Mouse (Mus musculus) CH12.LX (cell line): ENCODE data around the gene Siae.

Source experiments
- CHD2 ChIP-seq: IDR thresholded peaks from 2 replicates; pipeline ENCODE4 v1.6.1; 2011; ENCODE audit warnings: low read length, improper control_type of control experiment
- CTCF ChIP-seq, 2 experiments: IDR thresholded peaks in 1 of 2; conservative IDR thresholded peaks in 1 of 2; 2 replicates each; pipeline ENCODE4 v1.5.1; 2011 to 2012; ENCODE audit warnings: low read depth in 2 of 2, low read length in 2 of 2, improper control_type of control experiment in 1 of 2, inconsistent platforms in 1 of 2, mild to moderate bottlenecking in 1 of 2, moderate library complexity in 1 of 2
- E2F4 ChIP-seq: IDR thresholded peaks from 2 replicates; pipeline ENCODE4 v1.6.1; 2011; ENCODE audit warnings: low read depth, low read length, improper control_type of control experiment; ENCODE audit not compliant: insufficient replicate concordance
- HCFC1 ChIP-seq: IDR thresholded peaks from 2 replicates; pipeline ENCODE4 v1.6.1; 2012; ENCODE audit warnings: low read depth, mild to moderate bottlenecking, inconsistent platforms, low read length, improper control_type of control experiment
- KAT2A ChIP-seq: IDR thresholded peaks from 2 replicates; pipeline ENCODE4 v1.6.1; 2012; ENCODE audit warnings: low read length, improper control_type of control experiment, inconsistent platforms; ENCODE audit not compliant: insufficient replicate concordance
- POLR2A ChIP-seq: IDR thresholded peaks from 2 replicates; pipeline ENCODE4 v1.6.1; 2011; ENCODE audit warnings: low read depth, mild to moderate bottlenecking, improper control_type of control experiment, low read length
- UBTF ChIP-seq: IDR thresholded peaks from 2 replicates; pipeline ENCODE4 v1.6.1; 2012; ENCODE audit warnings: low read depth, mild to moderate bottlenecking, inconsistent platforms, low read length, improper control_type of control experiment, moderate library complexity
- USF1 ChIP-seq: IDR thresholded peaks from 2 replicates; pipeline ENCODE4 v1.6.1; 2014; ENCODE audit warnings: low read depth, mild to moderate bottlenecking, inconsistent platforms, low read length, improper control_type of control experiment

- no peak for TF ChIP-seq POLR2A
- TF ChIP-seq CHD2 = no peak
- no peak for TF ChIP-seq CTCF (conservative IDR thresholded peaks at IDR 0.05 in 1 of 2, IDR thresholded peaks at IDR 0.05 in 1 of 2; ENCODE audit: low read depth in 2 of 2, low read length in 2 of 2)
- TF ChIP-seq E2F4 = no peak
- TF ChIP-seq KAT2A = no peak
- TF ChIP-seq HCFC1 = no peak
- no peak for TF ChIP-seq UBTF
- no peak for TF ChIP-seq USF1
These were observed 9.5 kb upstream of the Siae start for GRCm38 (mm10) chr9:37545847-37546452.
